Mouse (Mus musculus): ENCODE results near the gene Tars. TPM values are rescaled to one million over a fixed set of nuclear protein-coding genes. Genes with fewer than 3 reads are reported as not detected.

The Tars gene
- total RNA-seq, 4 experiments from 2014 or later: 21.6 to 24.7 (median 24.0) TPM

DNA sequence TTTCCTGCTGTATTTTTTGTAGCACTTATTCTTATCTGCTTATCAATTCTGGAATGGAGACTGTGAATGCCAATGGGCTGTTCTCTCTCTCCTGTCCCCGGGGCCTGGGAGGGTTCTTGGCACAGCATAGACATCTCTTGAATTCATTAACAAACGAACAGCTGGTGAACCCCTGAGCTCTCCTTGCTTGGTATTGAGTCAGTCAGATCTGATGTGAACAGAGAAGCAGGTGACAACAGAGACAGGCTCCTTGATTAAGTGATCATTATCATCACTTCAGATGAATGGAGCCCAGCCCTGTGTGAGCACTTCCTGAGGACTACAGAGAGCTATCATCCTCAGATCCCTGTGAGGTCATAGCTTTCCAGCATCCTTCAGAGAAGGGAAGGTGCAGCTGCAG lies 35.4 kb downstream of the Tars start:
- DNase-seq (ENCODE audit: low spot score): no peak

DNA sequence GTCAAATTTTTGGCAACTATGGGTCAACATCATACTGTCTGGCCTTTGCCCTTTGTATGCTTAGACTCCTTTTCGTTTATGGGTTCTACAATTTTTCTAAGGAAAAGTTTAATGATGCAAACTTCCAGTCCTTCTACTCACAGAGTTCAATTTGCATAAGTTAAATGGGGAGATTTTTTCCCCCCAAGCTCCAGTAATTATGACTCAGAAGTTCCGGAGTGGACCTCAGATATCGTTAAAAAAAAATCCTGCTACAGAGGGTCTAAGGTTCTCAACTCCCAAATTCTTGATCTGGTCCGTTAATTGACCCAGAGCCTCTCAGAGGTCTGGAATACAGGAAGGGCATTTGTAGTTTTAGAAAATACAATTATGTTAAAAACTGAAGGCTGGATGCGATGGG lies 37.6 kb downstream of the Tars start:
- DNase-seq (ENCODE audit: low spot score): no peak

GRCm38 (mm10) chr15:11360888-11361287 lies 38.6 kb downstream of the Tars start:
- no peak for DNase-seq (ENCODE audit: low spot score)

- no peak for DNase-seq (ENCODE audit: low spot score)
Measured at GRCm38 (mm10) chr15:11357501-11357900, 42.0 kb downstream of the Tars start.

DNA sequence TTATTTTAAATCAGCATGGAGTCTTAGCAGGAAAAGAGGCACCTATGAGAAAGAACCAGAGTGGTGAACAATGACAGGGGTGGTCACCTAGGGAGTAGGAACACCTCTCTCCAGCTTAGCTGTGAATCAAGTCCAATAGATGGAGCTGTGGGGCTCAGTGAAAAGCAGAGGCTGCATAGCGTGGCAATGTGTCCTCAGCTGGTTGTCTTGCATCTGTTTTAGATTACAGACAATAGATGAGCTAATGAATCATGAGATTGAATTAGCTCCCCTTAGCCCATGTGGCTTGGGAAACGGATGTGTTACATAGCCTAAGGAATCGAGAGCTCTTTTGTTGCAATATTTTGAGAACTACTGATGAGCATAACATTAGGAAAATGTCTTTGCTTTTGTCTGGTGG lies 43.6 kb downstream of the Tars start:
- DNase-seq (ENCODE audit: low spot score): no peak

DNA sequence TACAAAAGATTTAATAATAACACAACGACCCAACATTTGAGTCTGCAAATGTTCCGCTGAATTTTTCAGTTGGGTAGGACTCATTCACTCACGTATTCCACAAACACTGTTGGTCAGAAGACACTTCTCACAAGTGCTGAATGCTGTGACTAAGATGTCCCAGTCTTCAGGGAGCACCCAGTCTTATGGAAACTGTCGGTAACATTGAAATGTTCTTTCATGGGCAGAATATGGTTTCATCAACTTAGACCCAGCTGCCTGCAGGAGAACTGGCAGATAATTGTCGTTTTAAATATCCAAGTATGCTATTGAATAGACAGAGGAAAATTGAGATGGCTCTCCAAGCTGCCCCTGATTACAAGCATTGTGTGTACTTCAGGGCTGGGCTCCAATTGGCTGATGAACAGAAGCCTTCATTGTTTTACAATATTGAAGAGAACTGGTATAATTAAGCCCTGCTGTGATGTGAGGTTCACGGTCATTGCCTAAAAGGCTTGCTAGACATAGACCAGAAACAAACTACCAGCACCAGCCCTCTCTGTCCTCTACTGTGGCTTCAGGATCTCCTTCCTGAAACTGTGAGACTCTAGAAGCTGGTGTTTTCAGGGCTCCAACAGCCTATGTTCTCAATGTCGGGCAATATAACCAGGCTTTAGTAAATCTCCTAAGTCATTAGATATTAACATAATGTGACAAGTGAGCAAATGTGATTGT lies 59.8 kb downstream of the Tars start:
- DNase-seq (ENCODE audit: low spot score): no peak

Data from heart, adult 8-10 months (tissue).